Mouse (Mus musculus) adrenal gland, postnatal 10 days (tissue): ENCODE data around the gene Fam155a. TPM values are rescaled to one million over a fixed set of nuclear protein-coding genes. Genes with fewer than 3 reads are reported as not detected.

Experiments
- DNase-seq: peaks from one replicate; pipeline ENCODE4 v3.0.0; 2021; ENCODE audit warnings: mixed read lengths
- microRNA-seq: library from miRNA; unstranded; fragments of <30 nt; microRNA quantifications from one replicate; pipeline ENCODE4 v1.2.0, GENCODE M21; 2021
- total RNA-seq, 2 experiments: library from RNA; stranded (reverse); gene quantifications; 2 replicates each; pipeline ENCODE4 v1.2.3; 2021

The Fam155a gene
- total RNA-seq, 2 experiments from 2014 or later, result 8.8 to 9.8 TPM

GRCm38 (mm10) chr8:9174865-9175565, 595.9 kb downstream of the Fam155a start:
- DNase-seq, result peak; percentile 79

DNA sequence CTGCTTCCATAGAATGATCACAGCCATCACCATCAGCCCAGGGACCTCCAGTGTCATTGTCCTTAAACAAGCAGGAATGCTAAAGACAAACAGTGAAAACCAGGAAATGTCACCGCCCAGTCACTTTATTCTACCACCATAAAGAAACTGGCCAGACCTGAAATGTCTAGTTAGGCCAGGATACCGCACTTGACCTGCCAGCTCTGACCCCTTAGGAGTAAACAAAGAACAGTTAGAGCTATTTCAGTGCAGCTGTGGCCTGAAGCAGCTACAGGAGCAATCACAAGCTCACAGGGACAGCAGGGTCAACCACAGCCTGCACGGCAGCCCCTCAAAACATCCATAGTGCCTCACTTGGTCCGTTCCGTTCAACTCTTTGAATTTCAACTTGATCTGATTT, 599.1 kb downstream of the Fam155a start:
- no peak for DNase-seq

DNA sequence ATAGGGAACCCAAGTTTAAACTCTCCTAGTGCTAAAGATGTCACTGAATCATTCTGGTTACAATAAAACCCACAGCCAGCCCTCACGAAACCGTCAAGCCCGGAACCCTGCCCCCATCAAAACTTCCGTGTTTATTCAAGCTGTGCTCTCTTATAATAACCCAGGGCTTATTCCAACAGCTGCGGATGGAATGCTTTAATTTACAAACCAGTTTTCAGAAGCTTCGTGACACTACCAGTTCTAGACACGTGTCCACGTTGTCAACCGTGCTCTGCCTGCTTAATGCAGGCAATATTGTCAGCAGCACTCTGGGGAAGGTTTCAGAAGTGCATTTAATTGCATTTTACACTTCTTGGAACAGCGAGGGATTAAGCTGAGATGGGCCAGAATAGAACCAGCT, 603.0 kb downstream of the Fam155a start:
- no peak for DNase-seq

DNA sequence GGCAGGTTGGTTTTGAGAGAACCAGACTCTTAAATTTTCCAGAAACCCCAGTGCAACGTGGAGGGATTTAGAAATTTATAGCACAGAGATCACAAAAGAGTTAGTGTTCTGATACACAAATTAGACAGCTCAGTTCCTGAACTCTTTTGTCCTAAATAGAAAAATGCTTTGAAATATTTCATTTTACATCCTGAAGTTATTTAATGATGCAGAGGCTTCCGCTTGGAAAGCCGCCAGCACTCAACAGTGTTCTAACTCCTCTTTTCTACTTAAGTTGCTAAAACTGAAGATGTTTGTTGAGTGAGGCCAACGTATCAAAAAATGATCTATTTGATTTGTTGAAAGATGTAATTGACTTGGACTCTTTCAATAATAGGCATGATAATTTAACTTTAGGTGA, 609.4 kb downstream of the Fam155a start:
- no peak for DNase-seq

DNA sequence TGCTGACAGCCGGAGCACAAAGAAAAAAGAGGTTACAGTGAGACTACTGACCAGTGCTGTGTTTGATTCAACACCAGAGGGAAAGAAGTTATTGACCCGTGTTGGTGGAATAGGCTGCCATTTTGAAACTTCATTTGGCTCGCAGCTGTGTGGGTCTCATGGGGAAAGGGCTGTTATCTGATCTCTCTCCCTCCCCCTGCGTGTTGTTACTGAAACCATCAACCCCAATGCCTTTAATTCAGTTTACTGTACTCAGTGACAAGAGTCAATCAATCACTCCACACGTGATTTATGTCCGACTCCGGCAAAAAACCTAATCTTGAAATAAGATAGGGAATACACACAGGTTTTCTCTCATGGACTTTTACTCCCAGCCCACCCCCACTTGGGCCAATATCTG, 611.6 kb downstream of the Fam155a start:
- no peak for DNase-seq

- no peak for DNase-seq
Measured at GRCm38 (mm10) chr8:9158652-9159051, 612.3 kb downstream of the Fam155a start.

DNA sequence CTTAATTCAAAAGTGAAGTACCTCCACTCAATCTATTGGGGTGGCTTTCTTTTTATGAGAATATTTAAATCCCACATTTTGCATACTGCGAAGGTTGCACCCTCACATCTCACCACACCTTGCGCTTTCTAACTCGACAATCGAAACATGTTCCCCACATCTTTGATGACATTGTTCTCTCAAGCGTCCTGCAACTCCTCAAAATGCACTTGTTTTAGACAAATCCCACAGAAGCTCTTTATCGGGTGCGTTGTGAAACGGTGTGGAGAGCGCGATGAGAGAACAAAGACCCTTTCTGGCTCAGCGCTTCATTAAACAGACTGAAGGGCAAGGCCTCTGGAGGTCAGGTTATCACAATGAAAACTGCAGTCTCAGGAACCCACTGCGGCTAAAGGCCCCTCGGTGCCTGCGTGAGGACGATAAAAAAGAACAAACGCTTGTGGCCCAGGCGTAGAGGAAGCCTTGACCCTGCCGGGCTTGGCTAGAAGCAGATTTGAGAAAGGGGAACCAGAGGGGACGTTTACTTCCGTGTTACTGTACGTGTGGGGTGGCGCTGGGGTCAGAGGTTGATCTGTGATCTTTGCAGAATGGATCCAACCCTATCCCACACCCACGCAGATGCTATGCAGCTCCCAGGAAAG, 613.7 kb downstream of the Fam155a start:
- DNase-seq, result no peak

Small RNAs within 50 kb of the gene (microRNA-seq; reads per million reads assigned to microRNA genes)
- not detected for gene Gm47312

Other genes with a start within 250 kb of the Fam155a start
- not detected for gene Gm10217, start 93.1 kb upstream of the Fam155a start, total RNA-seq
- 1 to 10 TPM; 4.9 to 5.0 TPM for gene Lig4, start 206.5 kb upstream of the Fam155a start, total RNA-seq
- 10 to 100 TPM; 17.9 to 18.1 TPM for gene Abhd13, start 206.5 kb upstream of the Fam155a start, total RNA-seq
- gene Tnfsf13b, start 235.3 kb upstream of the Fam155a start, total RNA-seq, result 1 to 10 TPM; 2.3 to 4.5 TPM